19 mouse cellular contexts compared by ENCODE assay signal in genomic region chr2:169906396-169906795, GRCm38 (mm10).
DNase-seq lines count a peak whose midpoint lies in the region; ATAC-seq and TF ChIP-seq lines count a peak whose summit lies in the region.
"Had no signal": no experiment of that assay in that cellular context is flagged by ENCODE, and none has a peak within 500 bp of the region (broad histone marks: within the 10 kb centered on the region; RNA-seq: fewer than 3 reads in every experiment).

No protein-coding gene starts in this region.

- WGBS in kidney, postnatal 0 days = 6% methylated on average over 9 of the region's 9 CpGs

- no peaks in the 10 kb centered on the region for H3K27me3 ChIP-seq in kidney, postnatal 0 days (ENCODE audit: insufficient read depth, low read length)
- H3K27me3 ChIP-seq: forebrain, embryonic 12.5 days; intestine, embryonic 15.5 days; neural tube, embryonic 13.5 days had no signal

- no peak overlapping the region for H3K9ac ChIP-seq in kidney, postnatal 0 days (ENCODE audit: low read depth, low read length)
- H3K9ac ChIP-seq: forebrain, embryonic 12.5 days; intestine, embryonic 15.5 days; neural tube, embryonic 13.5 days had no signal

- no peak for ATAC-seq in kidney, postnatal 0 days (replicated peaks; ENCODE audit: low FRiP score, low read depth)
- ATAC-seq: intestine, embryonic 15.5 days had no signal

- intact Hi-C loops in gastrocnemius, postnatal 14 days (cut with DNase I; ENCODE audit: low total_unique reads) = no loop called here

- H3K4me2 ChIP-seq in kidney, postnatal 0 days (ENCODE audit: low read length) = no peak overlapping the region
- H3K4me2 ChIP-seq: forebrain, embryonic 12.5 days; intestine, embryonic 15.5 days; neural tube, embryonic 13.5 days had no signal

- no peaks in the 10 kb centered on the region for H3K9me3 ChIP-seq in kidney, postnatal 0 days (replicated peaks; ENCODE audit: low read length)
- H3K9me3 ChIP-seq: forebrain, embryonic 12.5 days; intestine, embryonic 15.5 days; neural tube, embryonic 13.5 days had no signal

- 0 out of 2 replicates have a peak, but pooled peaks cover 4% of the 10 kb centered on the region for H3K4me1 ChIP-seq in kidney, postnatal 0 days (replicated peaks; ENCODE audit: insufficient read depth, low read length)
- H3K4me1 ChIP-seq: forebrain, embryonic 12.5 days had no signal

- H3K4me3 ChIP-seq in kidney, postnatal 0 days (replicated peaks; ENCODE audit: low read depth, low read length) = no peak overlapping the region
- H3K4me3 ChIP-seq: forebrain, embryonic 12.5 days; intestine, embryonic 15.5 days; layer of hippocampus, adult 2 months; left cerebral cortex, adult 2 months; neural tube, embryonic 13.5 days had no signal

- DNase-seq in gastrocnemius, adult 18-20 months (ENCODE audit: low spot score) = peak; percentile 10
- DNase-seq in gastrocnemius, postnatal 14 days = no peak
- peak; percentile 64 for DNase-seq in kidney, postnatal 0 days (ENCODE audit: low spot score)
- no peak for DNase-seq in kidney, adult 11 months
- peak; percentile 48 for DNase-seq in forelimb bud, embryonic 11.5 days (ENCODE audit: low read depth, low spot score)
- no peak for DNase-seq in cerebellum, postnatal 10 days
- no peak for DNase-seq in heart, adult 18-20 months
- no peak for DNase-seq in adipocyte (ENCODE audit: low spot score)
- DNase-seq: adrenal gland, adult 8-10 months; cerebellum, adult 11-12 months; cerebellum, postnatal 36 days; heart, adult 11 months; heart, postnatal 4 days; thymus, postnatal 14 days had no signal

- no peak overlapping the region for H3K27ac ChIP-seq in kidney, postnatal 0 days
- H3K27ac ChIP-seq: forebrain, embryonic 12.5 days; intestine, embryonic 15.5 days; layer of hippocampus, adult 2 months; left cerebral cortex, adult 2 months; neural tube, embryonic 13.5 days had no signal

- H3K36me3 ChIP-seq in kidney, postnatal 0 days (ENCODE audit: insufficient read depth, low read length) = no peaks in the 10 kb centered on the region
- H3K36me3 ChIP-seq: forebrain, embryonic 12.5 days; intestine, embryonic 15.5 days; neural tube, embryonic 13.5 days had no signal

- no peak for TF ChIP-seq CTCF in kidney, postnatal 0 days (IDR thresholded peaks at IDR 0.05; ENCODE audit: low read depth)

Comparison
In these comparisons a context has a peak if more than half of its experiments do, and no peak if none do; other contexts are left out.
1. DNase-seq: peak in gastrocnemius, adult 18-20 months (single experiment), kidney, postnatal 0 days (single experiment) and forelimb bud, embryonic 11.5 days (single experiment); none in gastrocnemius, postnatal 14 days (single experiment), kidney, adult 11 months (single experiment), cerebellum, postnatal 10 days (0 of 2), heart, adult 18-20 months (0 of 2) and adipocyte (single experiment).